Mouse (Mus musculus): ENCODE results near the gene Dkkl1.

- TF ChIP-seq CTCF (IDR thresholded peaks at IDR 0.05 in 2 of 3, conservative IDR thresholded peaks at IDR 0.05 in 1 of 3; ENCODE audit: control insufficient read depth in 1 of 3, insufficient read depth in 1 of 3, low read depth in 2 of 3, low read length in 3 of 3, poor library complexity in 1 of 3, severe bottlenecking in 1 of 3) (no peak), USF2 (IDR thresholded peaks at IDR 0.05; ENCODE audit: borderline replicate concordance in 1 of 2, insufficient read depth in 1 of 2, low read depth in 1 of 2, low read length in 2 of 2) (no peak), NELFE (IDR thresholded peaks at IDR 0.05; ENCODE audit: low read depth, low read length) (no peak), BHLHE40 (IDR thresholded peaks at IDR 0.05; ENCODE audit: borderline replicate concordance, low read depth, low read length) (no peak), HCFC1 (IDR thresholded peaks at IDR 0.05; ENCODE audit: low read depth, low read length) (no peak), KAT2A (conservative IDR thresholded peaks at IDR 0.05; ENCODE audit: low read depth, low read length) (no peak), EP300 (IDR thresholded peaks at IDR 0.05; ENCODE audit: low read depth in 1 of 2, low read length in 2 of 2) (no peak)
These were observed 48.8 kb downstream of the Dkkl1 start for GRCm38 (mm10) chr7:45162996-45163615.
